Mouse (Mus musculus): ENCODE results near the gene Srp54c.
"Not testable (repeated sequence)": the region's sequence is repeated elsewhere in the genome, so short reads cannot be mapped to it uniquely, and the experiment has no call there.

Gene Srp54c

GRCm38 (mm10) chr12:55229626-55230519 is at the start of gene Srp54c:
Gene Srp54c (plus strand): TSS chr12:55230168.
- DNase-seq (ENCODE audit: low spot score): not testable (repeated sequence)

GRCm38 (mm10) chr12:55187686-55188085 is 42.3 kb upstream of the Srp54c start:
- DNase-seq (ENCODE audit: low spot score): not testable (repeated sequence)

- not testable (repeated sequence) for DNase-seq (ENCODE audit: low spot score)
These were observed 40.8 kb upstream of the Srp54c start for GRCm38 (mm10) chr12:55189127-55189526.

- DNase-seq (ENCODE audit: low spot score): not testable (repeated sequence)
These were observed 30.7 kb upstream of the Srp54c start, which contains the start of gene 1700047I17Rik2 for GRCm38 (mm10) chr12:55199306-55199705. Gene 1700047I17Rik2 (plus strand): TSS chr12:55199592.

GRCm38 (mm10) chr12:55199799-55200198 is 30.2 kb upstream of the Srp54c start:
- DNase-seq (ENCODE audit: low spot score): not testable (repeated sequence)

- not testable (repeated sequence) for DNase-seq (ENCODE audit: low spot score)
These were observed 17.0 kb upstream of the Srp54c start for GRCm38 (mm10) chr12:55212944-55213343.

- DNase-seq (ENCODE audit: low spot score): peak; percentile 29
These were observed 523 bp downstream of the Srp54c start for GRCm38 (mm10) chr12:55230520-55230861.

GRCm38 (mm10) chr12:55242243-55242642 is 12.3 kb downstream of the Srp54c start:
- DNase-seq (ENCODE audit: low spot score): not testable (repeated sequence)

- not testable (repeated sequence) for DNase-seq (ENCODE audit: low spot score)
These were observed 32.0 kb downstream of the Srp54c start for GRCm38 (mm10) chr12:55261950-55262349.

GRCm38 (mm10) chr12:55263385-55263784 is 33.4 kb downstream of the Srp54c start:
- not testable (repeated sequence) for DNase-seq (ENCODE audit: low spot score)

GRCm38 (mm10) chr12:55272243-55272642 is 42.3 kb downstream of the Srp54c start:
- DNase-seq (ENCODE audit: low spot score): no peak

GRCm38 (mm10) chr12:55277583-55277982 is 47.6 kb downstream of the Srp54c start:
- DNase-seq (ENCODE audit: low spot score): not testable (repeated sequence)

- no peak for DNase-seq (ENCODE audit: low spot score)
These were observed 68.1 kb downstream of the Srp54c start for GRCm38 (mm10) chr12:55298112-55298511.

GRCm38 (mm10) chr12:55299336-55299735 is 69.4 kb downstream of the Srp54c start, which contains the start of gene 1110008L16Rik:
Gene 1110008L16Rik (plus strand): TSS chr12:55299577.
- no peak for DNase-seq (ENCODE audit: low spot score)

GRCm38 (mm10) chr12:55300820-55301351 is 70.9 kb downstream of the Srp54c start:
- no peak for DNase-seq (ENCODE audit: low spot score)

- DNase-seq (ENCODE audit: low spot score): no peak
These were observed 71.7 kb downstream of the Srp54c start for GRCm38 (mm10) chr12:55301472-55302300.

GRCm38 (mm10) chr12:55302485-55303441 is 72.8 kb downstream of the Srp54c start, which contains the start of gene Ppp2r3c:
Gene Ppp2r3c (minus strand): TSS chr12:55302998.
- DNase-seq (ENCODE audit: low spot score): peak; percentile 93

- peak; percentile 8 for DNase-seq (ENCODE audit: low spot score)
These were observed 76.4 kb downstream of the Srp54c start for GRCm38 (mm10) chr12:55306371-55306770.

GRCm38 (mm10) chr12:55307566-55307965 is 77.6 kb downstream of the Srp54c start:
- no peak for DNase-seq (ENCODE audit: low spot score)

GRCm38 (mm10) chr12:55308731-55309130 is 78.8 kb downstream of the Srp54c start:
- no peak for DNase-seq (ENCODE audit: low spot score)

GRCm38 (mm10) chr12:55309501-55309900 is 79.5 kb downstream of the Srp54c start:
- DNase-seq (ENCODE audit: low spot score): no peak

Measured in T-cell, adult 2 months (primary cell).